Mouse (Mus musculus) forebrain, embryonic 14.5 days (tissue): ENCODE data around the gene Eif3k. TPM values are rescaled to one million over a fixed set of nuclear protein-coding genes. Genes with fewer than 3 reads are reported as not detected.

Source experiments
- ATAC-seq: fragments of 200-750 bp; cut with Nextera tagmentation; 2 replicates; pipeline ENCODE4 v1.8.0; 2017; ENCODE audit warnings: mild to moderate bottlenecking, moderate library complexity
- DNase-seq: peaks from one replicate; pipeline ENCODE4 v3.0.0-alpha.2; 2015; ENCODE audit warnings: low spot score
- H3K27ac ChIP-seq: fragments of 300-500 bp; sonication (generic); 2 replicates; pipeline ENCODE4 v1.5.1; 2014; ENCODE audit warnings: low read depth, mild to moderate bottlenecking, control low read depth, low read length, moderate library complexity
- H3K27me3 ChIP-seq: fragments of 300-500 bp; sonication (generic); replicated peaks from 2 replicates; pipeline ENCODE4 v1.6.1; 2014; ENCODE audit warnings: low read length, control low read depth, mixed read lengths; ENCODE audit not compliant: control insufficient read depth, insufficient read depth
- H3K36me3 ChIP-seq: fragments of 300-500 bp; sonication (generic); 2 replicates; pipeline ENCODE4 v1.6.1; 2014; ENCODE audit warnings: low read length, control low read depth; ENCODE audit not compliant: control insufficient read depth, insufficient read depth
- H3K4me1 ChIP-seq: fragments of 300-500 bp; sonication (generic); 2 replicates; pipeline ENCODE4 v1.6.1; 2014; ENCODE audit warnings: antibody characterized with exemption, low read length, control low read depth; ENCODE audit not compliant: control insufficient read depth, insufficient read depth
- H3K4me2 ChIP-seq: fragments of 300-500 bp; sonication (generic); 2 replicates; pipeline ENCODE4 v1.6.1; 2014; ENCODE audit warnings: mild to moderate bottlenecking, control low read depth, low read length
- H3K4me3 ChIP-seq: fragments of 300-500 bp; sonication (generic); 2 replicates; pipeline ENCODE4 v1.5.1; 2014; ENCODE audit warnings: low read depth, low read length, control low read depth
- H3K9ac ChIP-seq: fragments of 300-500 bp; sonication (generic); 2 replicates; pipeline ENCODE4 v1.6.1; 2014; ENCODE audit warnings: mild to moderate bottlenecking, low read length, control low read depth, moderate library complexity
- H3K9me3 ChIP-seq: fragments of 300-500 bp; sonication (generic); replicated peaks from 2 replicates; pipeline ENCODE4 v1.6.1; 2016; ENCODE audit warnings: low read length, control low read depth, mixed read lengths; ENCODE audit not compliant: control insufficient read depth
- WGBS: fragments of 180-500 bp; shearing (Covaris S2); extraction: QIAGEN DNeasy Blood & Tissue Kit; methylation state at CpG from one replicate; pipeline ENCODE4 v1.1.7; 2014; 5-methylcytosine and 5-hydroxymethylcytosine counted together
- polyA plus RNA-seq: library from polyadenylated mRNA; unstranded; fragments of >200 nt; fragmentation: Nextera tagmentation; extraction: Ambion mirVana; gene quantifications from 2 replicates; pipeline ENCODE4 v1.2.1, GENCODE M21; 2014

Eif3k gene
- polyA plus RNA-seq, 1 experiment from 2014 or later: 412 TPM

- no peak overlapping the region for H3K4me2 ChIP-seq
- 82% methylated on average over 3 of the region's 3 CpGs for WGBS
- ATAC-seq (no peak), DNase-seq (no peak)
- no peaks in the 10 kb centered on the region for H3K4me1 ChIP-seq
- H3K9ac ChIP-seq: no peak overlapping the region
- H3K36me3 ChIP-seq: no peaks in the 10 kb centered on the region
- no peak overlapping the region for H3K27ac ChIP-seq
- no peaks in the 10 kb centered on the region for H3K27me3 ChIP-seq
- H3K4me3 ChIP-seq: no peak overlapping the region
- H3K9me3 ChIP-seq: no peaks in the 10 kb centered on the region
Measured at GRCm38 (mm10) chr7:28993402-28993801, 11.7 kb upstream of the Eif3k start.

GRCm38 (mm10) chr7:28992997-28993396 lies 11.3 kb upstream of the Eif3k start:
- Histone ChIP-seq H3K27ac (no peak overlapping the region), H3K4me3 (no peak overlapping the region), H3K27me3 (no peaks in the 10 kb centered on the region), H3K9me3 (no peaks in the 10 kb centered on the region), H3K4me1 (no peaks in the 10 kb centered on the region), H3K36me3 (no peaks in the 10 kb centered on the region), H3K4me2 (no peak overlapping the region), H3K9ac (no peak overlapping the region)
- ATAC-seq (no peak), DNase-seq (no peak)
- WGBS: 87% methylated on average over 3 of the region's 3 CpGs

- no peak for ATAC-seq
- Histone ChIP-seq H3K9me3 (no peaks in the 10 kb centered on the region), H3K36me3 (no peaks in the 10 kb centered on the region), H3K4me1 (no peaks in the 10 kb centered on the region), H3K4me3 (no peak overlapping the region), H3K9ac (no peak overlapping the region), H3K27me3 (no peaks in the 10 kb centered on the region), H3K4me2 (no peak overlapping the region), H3K27ac (no peak overlapping the region)
- WGBS: 66% methylated on average over 5 of the region's 5 CpGs
- no peak for DNase-seq
Measured at GRCm38 (mm10) chr7:28991616-28992015, 10.0 kb upstream of the Eif3k start.

- ATAC-seq: no peak
- Histone ChIP-seq H3K4me1 (no peaks in the 10 kb centered on the region), H3K27ac (no peak overlapping the region), H3K9me3 (no peaks in the 10 kb centered on the region), H3K4me2 (no peak overlapping the region), H3K9ac (no peak overlapping the region), H3K36me3 (no peaks in the 10 kb centered on the region), H3K4me3 (no peak overlapping the region), H3K27me3 (no peaks in the 10 kb centered on the region)
- no peak for DNase-seq
- WGBS: 57% methylated on average over 13 of the region's 14 CpGs
Measured at GRCm38 (mm10) chr7:28990766-28991273, 9.2 kb upstream of the Eif3k start.

GRCm38 (mm10) chr7:28985207-28985606 lies 3.5 kb upstream of the Eif3k start:
- no peak overlapping the region for H3K27ac ChIP-seq
- 83% methylated on average over 7 of the region's 7 CpGs for WGBS
- H3K9me3 ChIP-seq: no peaks in the 10 kb centered on the region
- no peaks in the 10 kb centered on the region for H3K27me3 ChIP-seq
- no peak overlapping the region for H3K9ac ChIP-seq
- no peak overlapping the region for H3K4me3 ChIP-seq
- H3K4me1 ChIP-seq: peaks cover 9% of the 10 kb centered on the region
- H3K4me2 ChIP-seq: no peak overlapping the region
- DNase-seq: no peak
- no peaks in the 10 kb centered on the region for H3K36me3 ChIP-seq
- no peak for ATAC-seq

- Histone ChIP-seq H3K36me3 (0 out of 2 replicates have a peak, but pooled peaks cover under 1% of the 10 kb centered on the region), H3K27ac (no peak overlapping the region), H3K4me1 (peaks cover 9% of the 10 kb centered on the region), H3K4me2 (no peak overlapping the region), H3K9ac (no peak overlapping the region), H3K27me3 (no peaks in the 10 kb centered on the region), H3K4me3 (no peak overlapping the region), H3K9me3 (no peaks in the 10 kb centered on the region)
- ATAC-seq (no peak), DNase-seq (no peak)
- 91% methylated on average over 1 of the region's 1 CpGs for WGBS
Measured at GRCm38 (mm10) chr7:28984452-28984851, 2.8 kb upstream of the Eif3k start.

GRCm38 (mm10) chr7:28983849-28984248 lies 2.2 kb upstream of the Eif3k start:
- DNase-seq (no peak), ATAC-seq (no peak)
- Histone ChIP-seq H3K9me3 (no peaks in the 10 kb centered on the region), H3K9ac (no peak overlapping the region), H3K4me3 (no peak overlapping the region), H3K27ac (no peak overlapping the region), H3K4me2 (no peak overlapping the region), H3K27me3 (no peaks in the 10 kb centered on the region), H3K36me3 (peaks cover 7% of the 10 kb centered on the region), H3K4me1 (peaks cover 9% of the 10 kb centered on the region)
- WGBS: 70% methylated on average over 4 of the region's 4 CpGs

GRCm38 (mm10) chr7:28983141-28983564 lies 1.5 kb upstream of the Eif3k start:
- Histone ChIP-seq H3K4me3 (no peak overlapping the region), H3K27me3 (no peaks in the 10 kb centered on the region), H3K4me2 (no peak overlapping the region), H3K36me3 (peaks cover 14% of the 10 kb centered on the region), H3K9ac (no peak overlapping the region), H3K4me1 (peaks cover 9% of the 10 kb centered on the region), H3K9me3 (no peaks in the 10 kb centered on the region), H3K27ac (no peak overlapping the region)
- WGBS: 72% methylated on average over 11 of the region's 11 CpGs
- DNase-seq (no peak), ATAC-seq (no peak)

- DNase-seq: peak; percentile 11
- peak overlapping the region; percentile 57 for H3K9ac ChIP-seq
- peaks cover 9% of the 10 kb centered on the region for H3K4me1 ChIP-seq
- 15% methylated on average over 19 of the region's 19 CpGs for WGBS
- H3K27ac ChIP-seq: peak overlapping the region; percentile 46; the same call in 1 of the 2 replicates
- H3K27me3 ChIP-seq: no peaks in the 10 kb centered on the region
- H3K4me3 ChIP-seq: peak overlapping the region; percentile 78
- peak overlapping the region; percentile 73 for H3K4me2 ChIP-seq
- peak; percentile 57; the same call in 1 of the 2 replicates for ATAC-seq
- H3K9me3 ChIP-seq: no peaks in the 10 kb centered on the region
- peaks cover 21% of the 10 kb centered on the region for H3K36me3 ChIP-seq
Measured at GRCm38 (mm10) chr7:28982274-28983013, 780 bp upstream of the Eif3k start.
